Mouse (Mus musculus) heart, embryonic 16.5 days (tissue): ENCODE measurements around the gene Rcbtb1. TPM values are rescaled to one million over a fixed set of nuclear protein-coding genes. Genes with fewer than 3 reads are reported as not detected.
A peak's percentile ranks its signal among the peaks of the same experiment; 100 is the strongest.

Source experiments
- ATAC-seq: fragments of 200-750 bp; cut with Nextera tagmentation; replicated peaks from 2 replicates; pipeline ENCODE4 v1.8.0; 2017; ENCODE audit warnings: moderate number of reproducible peaks; ENCODE audit not compliant: insufficient read depth, low FRiP score; ENCODE audit errors: extremely low read depth
- H3K27ac ChIP-seq: fragments of 300-500 bp; sonication (generic); 2 replicates; pipeline ENCODE4 v1.5.1; 2014; ENCODE audit warnings: mild to moderate bottlenecking, low read length, control low read depth, moderate library complexity
- H3K27me3 ChIP-seq: fragments of 300-500 bp; sonication (generic); 2 replicates; pipeline ENCODE4 v1.6.1; 2014; ENCODE audit warnings: low read length, mixed read lengths; ENCODE audit not compliant: control insufficient read depth, insufficient read depth
- H3K36me3 ChIP-seq: fragments of 300-500 bp; sonication (generic); 2 replicates; pipeline ENCODE4 v1.6.1; 2014; ENCODE audit not compliant: control insufficient read depth, insufficient read depth
- H3K4me1 ChIP-seq: fragments of 300-500 bp; sonication (generic); 2 replicates; pipeline ENCODE4 v1.6.1; 2014; ENCODE audit warnings: low read length, mixed read lengths; ENCODE audit not compliant: control insufficient read depth, insufficient read depth
- H3K4me2 ChIP-seq: fragments of 300-500 bp; sonication (generic); 2 replicates; pipeline ENCODE4 v1.6.1; 2014; ENCODE audit warnings: low read depth, mild to moderate bottlenecking, control low read depth, low read length
- H3K4me3 ChIP-seq: fragments of 300-500 bp; sonication (generic); 2 replicates; pipeline ENCODE4 v1.5.1; 2014; ENCODE audit warnings: mild to moderate bottlenecking, control low read depth, low read length
- H3K9ac ChIP-seq: fragments of 300-500 bp; sonication (generic); 2 replicates; pipeline ENCODE4 v1.6.1; 2014; ENCODE audit warnings: low read length, control low read depth
- H3K9me3 ChIP-seq: fragments of 300-500 bp; sonication (generic); replicated peaks from 2 replicates; pipeline ENCODE4 v1.6.1; 2016; ENCODE audit warnings: low read length; ENCODE audit not compliant: control insufficient read depth
- WGBS: fragments of 180-500 bp; shearing (Covaris S2); extraction: QIAGEN DNeasy Blood & Tissue Kit; methylation state at CpG from one replicate; pipeline ENCODE4 v1.1.7; 2014; 5-methylcytosine and 5-hydroxymethylcytosine counted together
- polyA plus RNA-seq: library from polyadenylated mRNA; unstranded; fragments of >200 nt; fragmentation: Nextera tagmentation; extraction: Ambion mirVana; gene quantifications from 2 replicates; pipeline ENCODE4 v1.2.1, GENCODE M21; 2015

Rcbtb1 gene
- polyA plus RNA-seq, 1 experiment from 2014 or later, result 16.7 TPM

DNA sequence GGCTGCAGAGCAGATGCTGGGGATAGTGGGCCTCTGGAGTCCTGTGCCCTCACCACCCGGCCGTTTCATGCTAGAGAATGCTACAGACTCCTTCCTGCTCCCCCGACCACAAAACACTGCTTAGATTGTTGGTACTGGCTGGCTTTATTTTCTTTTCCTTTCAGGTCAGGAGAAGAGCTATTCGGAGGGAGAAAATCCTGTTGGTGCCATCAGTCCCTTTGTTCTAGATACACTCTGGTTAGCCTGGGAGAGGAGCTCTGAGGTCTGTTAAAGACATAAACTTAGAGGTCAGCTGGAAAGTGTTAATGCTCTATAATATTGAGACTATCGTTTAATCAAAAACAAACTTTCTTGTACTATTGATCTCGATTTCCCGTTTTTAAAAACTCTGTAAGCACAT, 4.5 kb downstream of the Rcbtb1 start:
- Histone ChIP-seq H3K27me3 (no peaks in the 10 kb centered on the region), H3K27ac (no peak overlapping the region), H3K9ac (no peak overlapping the region), H3K4me2 (no peak overlapping the region), H3K36me3 (no peaks in the 10 kb centered on the region), H3K4me3 (no peak overlapping the region), H3K4me1 (peaks cover 2% of the 10 kb centered on the region; the same call in 1 of the 2 replicates), H3K9me3 (no peaks in the 10 kb centered on the region)
- ATAC-seq, result no peak
- 50% methylated on average over 7 of the region's 7 CpGs for WGBS

DNA sequence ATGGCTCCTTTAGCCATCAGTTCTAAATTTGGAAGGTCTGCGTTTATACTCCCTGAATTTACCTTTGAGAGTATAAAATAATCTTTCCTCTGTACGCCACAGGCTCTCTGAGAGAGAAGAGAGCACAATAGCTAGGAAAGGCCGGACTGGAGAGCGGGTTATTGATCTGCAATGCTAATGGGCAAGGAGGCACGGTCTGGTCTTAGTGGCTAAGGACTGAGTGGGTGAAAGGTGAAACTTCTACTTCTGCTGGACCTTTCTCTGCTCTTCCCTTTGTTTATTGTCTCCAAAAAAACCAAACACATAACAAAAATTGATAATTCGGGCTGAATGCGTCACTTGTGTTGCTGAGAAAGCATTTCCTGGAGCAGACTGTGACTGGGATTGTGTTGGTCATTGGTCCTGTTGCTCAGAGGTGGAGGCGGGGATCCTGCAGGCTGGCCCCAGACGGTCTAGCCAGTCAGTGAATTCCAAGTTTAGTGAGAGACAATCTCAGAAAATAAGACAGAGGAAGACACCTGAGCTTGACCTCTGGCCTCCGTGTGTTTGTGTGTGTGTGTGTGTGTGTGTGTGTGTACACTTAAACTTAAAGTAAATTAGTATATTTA, 5.1 kb downstream of the Rcbtb1 start:
- WGBS, result 74% methylated on average over 10 of the region's 10 CpGs
- Histone ChIP-seq H3K4me1 (peaks cover 2% of the 10 kb centered on the region; the same call in 1 of the 2 replicates), H3K4me2 (no peak overlapping the region), H3K27ac (no peak overlapping the region), H3K9ac (no peak overlapping the region), H3K27me3 (no peaks in the 10 kb centered on the region), H3K36me3 (no peaks in the 10 kb centered on the region), H3K9me3 (no peaks in the 10 kb centered on the region), H3K4me3 (no peak overlapping the region)
- ATAC-seq, result no peak

DNA sequence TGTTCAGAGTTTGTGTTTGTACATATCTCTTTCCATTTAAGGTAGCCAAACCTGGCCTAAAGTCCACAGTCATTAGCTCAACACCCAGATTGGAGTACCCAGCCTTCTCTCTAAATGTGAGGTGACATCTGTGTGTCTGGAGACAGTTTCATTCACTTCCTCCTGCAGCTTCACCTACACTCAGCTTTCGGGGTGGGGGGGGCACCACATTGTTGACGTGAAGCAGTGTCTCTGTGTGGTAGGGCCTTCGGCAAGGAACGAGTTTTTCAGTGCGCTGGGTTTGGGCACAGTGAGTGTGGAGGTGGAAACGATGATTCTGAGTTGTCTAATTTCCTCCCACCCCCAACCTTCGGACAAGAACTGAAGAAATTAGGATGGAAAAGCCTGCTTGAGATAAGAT, 8.0 kb downstream of the Rcbtb1 start:
- 87% methylated on average over 7 of the region's 7 CpGs for WGBS
- Histone ChIP-seq H3K27me3 (no peaks in the 10 kb centered on the region), H3K36me3 (no peaks in the 10 kb centered on the region), H3K4me3 (no peak overlapping the region), H3K4me2 (no peak overlapping the region), H3K9ac (no peak overlapping the region), H3K4me1 (no peaks in the 10 kb centered on the region), H3K9me3 (no peaks in the 10 kb centered on the region), H3K27ac (no peak overlapping the region)
- ATAC-seq, result no peak

- Histone ChIP-seq H3K4me2 (no peak overlapping the region), H3K4me1 (no peaks in the 10 kb centered on the region), H3K27me3 (no peaks in the 10 kb centered on the region), H3K4me3 (no peak overlapping the region), H3K9me3 (no peaks in the 10 kb centered on the region), H3K27ac (no peak overlapping the region), H3K9ac (no peak overlapping the region), H3K36me3 (no peaks in the 10 kb centered on the region)
- WGBS, result 89% methylated on average over 2 of the region's 2 CpGs
- ATAC-seq, result no peak
These were observed 8.8 kb downstream of the Rcbtb1 start for GRCm38 (mm10) chr14:59209816-59210215.

DNA sequence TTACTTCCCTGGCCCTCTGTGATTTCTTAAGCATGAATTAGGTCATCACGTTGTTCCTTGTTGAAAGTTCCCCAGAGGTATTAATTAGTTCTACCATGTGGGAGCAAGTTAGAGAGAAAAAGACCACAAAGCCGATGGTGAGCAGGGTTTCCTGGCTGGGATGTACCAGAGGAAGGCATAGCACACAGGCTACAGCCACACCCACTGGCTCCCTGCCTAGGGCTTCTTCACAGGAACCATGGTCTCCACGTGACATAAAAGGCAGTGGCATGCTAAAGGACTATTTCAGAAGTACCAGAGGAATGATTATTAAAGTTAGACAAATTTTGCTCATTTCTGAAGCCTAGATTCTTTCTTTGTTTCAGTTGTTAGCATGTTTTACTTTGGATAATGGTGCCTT, 18.2 kb downstream of the Rcbtb1 start:
- Histone ChIP-seq H3K36me3 (peaks cover 14% of the 10 kb centered on the region), H3K4me1 (no peaks in the 10 kb centered on the region), H3K9me3 (no peaks in the 10 kb centered on the region), H3K4me3 (no peak overlapping the region), H3K9ac (no peak overlapping the region), H3K27me3 (peaks cover 9% of the 10 kb centered on the region), H3K27ac (no peak overlapping the region), H3K4me2 (no peak overlapping the region)
- 67% methylated on average over 3 of the region's 3 CpGs for WGBS
- ATAC-seq, result no peak

DNA sequence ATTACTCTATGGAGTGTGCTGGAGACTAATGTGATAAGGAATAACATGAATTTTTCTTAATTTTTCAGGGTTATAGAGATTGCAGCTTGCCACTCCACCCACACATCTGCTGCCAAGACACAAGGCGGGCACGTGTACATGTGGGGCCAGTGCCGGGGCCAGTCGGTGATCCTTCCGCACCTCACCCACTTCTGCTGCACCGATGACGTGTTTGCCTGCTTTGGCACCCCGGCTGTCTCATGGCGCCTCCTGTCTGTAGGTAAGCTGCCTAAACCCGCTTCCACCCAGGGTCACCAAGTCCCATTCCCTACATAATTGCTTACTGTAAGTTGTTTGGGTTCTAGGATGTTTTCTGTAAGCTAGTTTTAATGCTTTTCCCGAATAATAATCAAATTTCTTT, 25.2 kb downstream of the Rcbtb1 start:
- Histone ChIP-seq H3K4me1 (0 out of 2 replicates have a peak, but pooled peaks cover 2% of the 10 kb centered on the region), H3K9ac (no peak overlapping the region), H3K9me3 (no peaks in the 10 kb centered on the region), H3K4me3 (no peak overlapping the region), H3K4me2 (no peak overlapping the region), H3K27me3 (peaks cover 20% of the 10 kb centered on the region), H3K36me3 (peaks cover 24% of the 10 kb centered on the region), H3K27ac (no peak overlapping the region)
- 97% methylated on average over 11 of the region's 11 CpGs for WGBS
- no peak for ATAC-seq

DNA sequence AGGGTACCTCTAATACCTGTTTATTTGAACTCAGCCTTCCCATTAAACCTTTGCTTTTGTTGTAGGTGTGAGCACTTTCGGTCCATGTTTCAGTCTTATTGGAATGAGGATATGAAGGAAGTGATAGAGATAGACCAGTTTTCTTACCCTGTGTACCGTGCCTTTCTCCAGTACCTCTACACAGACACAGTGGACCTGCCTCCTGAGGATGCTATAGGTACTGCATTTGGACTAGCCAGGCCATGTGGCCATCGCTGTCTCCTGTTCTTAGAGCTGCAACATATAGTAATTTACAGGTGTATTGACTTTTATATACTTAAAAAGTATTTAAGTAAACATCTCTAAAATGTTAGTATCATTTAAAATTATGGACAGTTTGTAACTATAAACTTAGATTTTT, 28.8 kb downstream of the Rcbtb1 start:
- 92% methylated on average over 3 of the region's 3 CpGs for WGBS
- H3K4me3 ChIP-seq, result no peak overlapping the region
- no peak overlapping the region for H3K4me2 ChIP-seq
- H3K9ac ChIP-seq, result no peak overlapping the region
- no peak overlapping the region for H3K27ac ChIP-seq
- H3K36me3 ChIP-seq, result peaks cover 21% of the 10 kb centered on the region
- 0 out of 2 replicates have a peak, but pooled peaks cover 2% of the 10 kb centered on the region for H3K4me1 ChIP-seq
- H3K27me3 ChIP-seq, result peaks cover 30% of the 10 kb centered on the region
- no peaks in the 10 kb centered on the region for H3K9me3 ChIP-seq
- no peak for ATAC-seq

DNA sequence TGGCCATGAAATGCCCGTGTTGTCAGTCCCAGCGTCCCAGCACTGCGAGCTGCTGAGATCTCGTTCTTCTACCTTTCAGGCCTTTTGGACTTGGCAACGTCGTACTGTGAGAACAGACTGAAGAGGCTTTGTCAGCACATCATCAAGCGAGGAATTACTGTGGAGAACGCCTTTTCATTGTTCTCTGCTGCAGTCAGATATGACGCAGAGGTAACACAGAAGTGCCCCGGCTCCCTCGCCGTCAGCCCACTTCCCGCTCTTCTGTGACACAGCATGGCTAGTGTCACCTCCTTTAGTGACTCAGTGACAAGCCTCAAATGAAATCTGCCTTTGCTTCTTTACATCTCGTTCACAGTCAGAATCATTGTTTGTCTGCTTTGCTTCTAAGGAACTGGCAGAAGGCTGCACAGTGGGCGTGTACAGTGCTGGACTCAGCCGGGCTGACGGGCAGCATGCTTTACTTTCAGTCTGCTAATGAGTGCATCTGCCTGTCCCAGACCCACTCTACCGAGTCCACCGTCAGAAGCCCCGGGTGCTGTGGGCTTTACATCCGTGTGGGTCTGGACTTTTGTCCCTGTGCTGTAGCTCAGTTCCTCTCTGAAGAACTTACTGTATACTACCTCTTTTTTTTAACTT, 29.4 kb downstream of the Rcbtb1 start:
- H3K27me3 ChIP-seq, result peaks cover 35% of the 10 kb centered on the region
- 48% methylated on average over 21 of the region's 21 CpGs for WGBS
- H3K4me2 ChIP-seq, result peak overlapping the region; percentile 53
- ATAC-seq, result peak; percentile 85
- no peaks in the 10 kb centered on the region for H3K9me3 ChIP-seq
- no peak overlapping the region for H3K27ac ChIP-seq
- no peak overlapping the region for H3K9ac ChIP-seq
- H3K4me3 ChIP-seq, result no peak overlapping the region
- H3K4me1 ChIP-seq, result 0 out of 2 replicates have a peak, but pooled peaks cover 2% of the 10 kb centered on the region
- peaks cover 21% of the 10 kb centered on the region for H3K36me3 ChIP-seq

DNA sequence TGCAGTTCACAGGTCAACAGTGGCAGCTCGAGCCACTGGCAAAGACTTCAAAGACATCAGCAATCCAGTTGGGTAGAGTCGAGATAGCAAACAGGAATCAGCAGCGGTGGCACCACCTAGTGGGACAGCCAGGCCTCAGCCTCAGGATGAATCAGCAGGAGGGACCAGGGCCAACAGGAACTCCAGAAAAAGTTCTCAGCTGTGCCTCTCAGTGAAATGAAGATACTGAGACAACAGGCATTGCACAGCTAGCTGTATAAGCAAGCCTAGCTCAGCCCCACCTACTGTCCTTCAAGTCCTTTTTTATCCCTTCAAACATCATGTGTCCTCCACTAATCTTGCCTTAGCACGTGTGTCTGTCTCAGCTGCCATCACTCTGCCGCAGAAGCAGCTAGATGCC, 31.0 kb downstream of the Rcbtb1 start:
- Histone ChIP-seq H3K4me3 (no peak overlapping the region), H3K4me1 (0 out of 2 replicates have a peak, but pooled peaks cover 2% of the 10 kb centered on the region), H3K27ac (no peak overlapping the region), H3K9me3 (no peaks in the 10 kb centered on the region), H3K4me2 (no peak overlapping the region), H3K27me3 (peaks cover 34% of the 10 kb centered on the region), H3K9ac (no peak overlapping the region), H3K36me3 (peaks cover 23% of the 10 kb centered on the region)
- peak; percentile 38; the same call in 1 of the 2 replicates for ATAC-seq
- WGBS, result 38% methylated on average over 5 of the region's 5 CpGs
